In the genomic region with DNA sequence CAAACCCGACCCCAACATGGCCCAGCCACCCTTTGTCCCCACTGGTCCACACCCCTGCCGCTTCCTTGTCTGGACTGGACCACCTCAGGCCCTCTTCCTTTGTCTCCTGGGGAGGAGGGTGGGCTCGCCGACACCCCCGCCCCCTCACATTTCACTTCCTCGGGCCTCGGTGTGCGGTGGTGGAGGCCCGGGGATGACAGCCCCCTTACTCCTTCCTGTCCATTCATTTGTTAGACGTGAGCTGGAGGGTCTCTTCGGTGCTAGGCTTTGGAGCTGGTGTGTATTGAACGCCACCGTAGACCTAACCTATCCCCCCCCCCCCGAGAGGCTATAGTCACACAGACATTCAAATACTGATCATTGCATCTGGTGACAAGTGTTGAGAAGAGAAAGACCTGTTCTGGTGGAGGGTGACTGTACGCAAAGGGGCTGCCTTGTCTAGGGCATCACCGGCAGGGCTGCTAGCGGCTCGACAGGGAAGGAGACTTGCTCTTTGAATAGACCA, we compare ENCODE assay signal across 8 mouse cellular contexts. TPM values are rescaled to one million over a fixed set of nuclear protein-coding genes. Genes with fewer than 3 reads are reported as not detected.
DNase-seq lines count a peak whose midpoint lies in the region; ATAC-seq and TF ChIP-seq lines count a peak whose summit lies in the region.

No protein-coding gene starts in this region.

- WGBS in heart, embryonic 12.5 days: under 1% methylated on average over 18 of the region's 18 CpGs
- 1% methylated on average over 18 of the region's 18 CpGs for WGBS in forebrain, embryonic 11.5 days
- 1% methylated on average over 18 of the region's 18 CpGs for WGBS in liver, embryonic 12.5 days (ENCODE audit: insufficient replicate concordance)
- 1% methylated on average over 18 of the region's 18 CpGs for WGBS in neural tube, embryonic 15.5 days

- DNase-seq in heart, postnatal 14 days: no peak
- DNase-seq in ES-E14 (ENCODE audit: low read depth, low spot score): no peak
- peak; percentile 73 for DNase-seq in forebrain, embryonic 11.5 days (ENCODE audit: low spot score)
- no peak for DNase-seq in frontal cortex, postnatal 14 days (ENCODE audit: low spot score in 2 of 2)
- no peak for DNase-seq in adrenal gland, adult 8-10 months

- H3K27ac ChIP-seq in heart, embryonic 12.5 days (ENCODE audit: poor library complexity, severe bottlenecking): peak overlapping the region; percentile 48
- no peak overlapping the region for H3K27ac ChIP-seq in ES-E14 (ENCODE audit: insufficient read depth, low read depth, low read length, poor library complexity, severe bottlenecking)
- no peak overlapping the region for H3K27ac ChIP-seq in forebrain, embryonic 11.5 days (ENCODE audit: low read depth, low read length)
- H3K27ac ChIP-seq in liver, embryonic 12.5 days: peak overlapping the region; percentile 83
- peak overlapping the region; percentile 78 for H3K27ac ChIP-seq in neural tube, embryonic 15.5 days (replicated peaks)

- H3K4me3 ChIP-seq in heart, embryonic 12.5 days: peak overlapping the region; percentile 93
- peak overlapping the region; percentile 88 to 95 for H3K4me3 ChIP-seq in ES-E14 (ENCODE audit: insufficient read depth in 1 of 2, low read depth in 1 of 2, low read length in 2 of 2, poor library complexity in 1 of 2, severe bottlenecking in 1 of 2)
- peak overlapping the region; percentile 90 for H3K4me3 ChIP-seq in forebrain, embryonic 11.5 days (ENCODE audit: low read depth, low read length)
- peak overlapping the region; percentile 91 for H3K4me3 ChIP-seq in liver, embryonic 12.5 days
- H3K4me3 ChIP-seq in neural tube, embryonic 15.5 days (replicated peaks): peak overlapping the region; percentile 78

- no peaks in the 10 kb centered on the region for H3K36me3 ChIP-seq in heart, embryonic 12.5 days
- H3K36me3 ChIP-seq in ES-E14 (ENCODE audit: control insufficient read depth, insufficient read depth, low read length, poor library complexity, severe bottlenecking): peaks cover 2% of the 10 kb centered on the region; the same call in 1 of the 2 replicates
- H3K36me3 ChIP-seq in forebrain, embryonic 11.5 days (ENCODE audit: control insufficient read depth, insufficient read depth, low read length): no peaks in the 10 kb centered on the region
- peaks cover 7% of the 10 kb centered on the region for H3K36me3 ChIP-seq in liver, embryonic 12.5 days
- H3K36me3 ChIP-seq in neural tube, embryonic 15.5 days: no peaks in the 10 kb centered on the region

- in situ Hi-C loops in ES-E14 (cut with MboI; ENCODE audit: low sequenced_read_pairs in 2 of 2, unreplicated experiment in 2 of 2): no loop called here

- no peaks in the 10 kb centered on the region for H3K27me3 ChIP-seq in heart, embryonic 12.5 days (replicated peaks)
- H3K27me3 ChIP-seq in forebrain, embryonic 11.5 days (ENCODE audit: control insufficient read depth, insufficient read depth, low read length): no peaks in the 10 kb centered on the region
- no peaks in the 10 kb centered on the region for H3K27me3 ChIP-seq in liver, embryonic 12.5 days (replicated peaks)
- no peaks in the 10 kb centered on the region for H3K27me3 ChIP-seq in neural tube, embryonic 15.5 days (replicated peaks)

- peak overlapping the region; percentile 97 for H3K9ac ChIP-seq in heart, embryonic 12.5 days
- peak overlapping the region; percentile 87 for H3K9ac ChIP-seq in ES-E14 (ENCODE audit: insufficient read depth, low read depth, low read length, poor library complexity, severe bottlenecking)
- H3K9ac ChIP-seq in forebrain, embryonic 11.5 days (ENCODE audit: low read length): peak overlapping the region; percentile 88
- H3K9ac ChIP-seq in liver, embryonic 12.5 days: peak overlapping the region; percentile 92
- peak overlapping the region; percentile 86 for H3K9ac ChIP-seq in neural tube, embryonic 15.5 days (replicated peaks)

- no peaks in the 10 kb centered on the region for H3K9me3 ChIP-seq in heart, embryonic 12.5 days (replicated peaks)
- H3K9me3 ChIP-seq in ES-E14 (ENCODE audit: control insufficient read depth, insufficient read depth, low read depth, low read length): peaks cover 11% of the 10 kb centered on the region
- no peaks in the 10 kb centered on the region for H3K9me3 ChIP-seq in forebrain, embryonic 11.5 days (ENCODE audit: control insufficient read depth, low read length)
- no peaks in the 10 kb centered on the region for H3K9me3 ChIP-seq in liver, embryonic 12.5 days (replicated peaks)
- H3K9me3 ChIP-seq in neural tube, embryonic 15.5 days (replicated peaks): no peaks in the 10 kb centered on the region

- H3K4me2 ChIP-seq in heart, embryonic 12.5 days: peak overlapping the region; percentile 93
- peak overlapping the region; percentile 55 for H3K4me2 ChIP-seq in forebrain, embryonic 11.5 days (ENCODE audit: low read depth, low read length, severe bottlenecking)
- peak overlapping the region; percentile 94 for H3K4me2 ChIP-seq in liver, embryonic 12.5 days
- H3K4me2 ChIP-seq in neural tube, embryonic 15.5 days: peak overlapping the region; percentile 75

- intact Hi-C loops in heart, postnatal 14 days (cut with DNase I): loop anchor here (2.0 kb wide), 1 partner anchor 28 kb away; no protein-coding TSS in a partner anchor

- ATAC-seq in heart, embryonic 12.5 days (ENCODE audit: insufficient number of reproducible peaks, low FRiP score): peak; percentile 51; the same call in 1 of the 2 replicates
- ATAC-seq in forebrain, embryonic 11.5 days (replicated peaks; ENCODE audit: low FRiP score): peak; percentile 62; the same call in 1 of the 2 replicates
- ATAC-seq in liver, embryonic 12.5 days: peak; percentile 34
- peak; percentile 67 for ATAC-seq in neural tube, embryonic 15.5 days (ENCODE audit: low FRiP score)

- H3K4me1 ChIP-seq in heart, embryonic 12.5 days (replicated peaks): peaks cover 46% of the 10 kb centered on the region
- H3K4me1 ChIP-seq in ES-E14 (ENCODE audit: control insufficient read depth in 2 of 2, insufficient read depth in 2 of 2, low read length in 2 of 2, poor library complexity in 1 of 2): peaks cover 2 to 4% of the 10 kb centered on the region in 2 experiments; a peak in 1 of 4 replicates
- H3K4me1 ChIP-seq in forebrain, embryonic 11.5 days (replicated peaks; ENCODE audit: control insufficient read depth, insufficient read depth, low read length): peaks cover 6% of the 10 kb centered on the region; the same call in 1 of the 2 replicates
- H3K4me1 ChIP-seq in liver, embryonic 12.5 days: peaks cover 60% of the 10 kb centered on the region
- H3K4me1 ChIP-seq in neural tube, embryonic 15.5 days: peaks cover 50% of the 10 kb centered on the region

TF ChIP-seq in ES-E14, 5 proteins besides CTCF, POLR2A, EP300 and RAD21:
- TF ChIP-seq ZNF384 (IDR thresholded peaks at IDR 0.05; ENCODE audit: low read depth, low read length): no peak
- TF ChIP-seq MAFK (IDR thresholded peaks at IDR 0.05; ENCODE audit: insufficient read depth, low read depth, low read length): no peak
- TF ChIP-seq HCFC1 (IDR thresholded peaks at IDR 0.05; ENCODE audit: borderline replicate concordance, insufficient read depth, low read length): no peak
- TF ChIP-seq ZC3H11A (IDR thresholded peaks at IDR 0.05; ENCODE audit: borderline replicate concordance, low read depth, low read length): no peak
- TF ChIP-seq CHD2 (IDR thresholded peaks at IDR 0.05; ENCODE audit: low read depth, low read length): no peak
TF ChIP-seq in ES-E14: peak in this region for 0.

RNA-seq across cellular contexts. Expression of a gene that starts 0.9 kb away (rescaled TPM):
- polyA plus RNA-seq in heart, embryonic 12.5 days (2016; fragmentation: Nextera tagmentation; extraction: Ambion mirVana): 59.5 and 63.3 TPM in 2 replicates
- 10 to 100 TPM; 24.0 to 27.8 TPM for total RNA-seq in heart, postnatal 14 days (2021)
- total RNA-seq in ES-E14 (2012; rRNA removed): 31.1 and 39.9 TPM in 2 replicates
- polyA plus RNA-seq in forebrain, embryonic 11.5 days (2014; fragmentation: Nextera tagmentation; extraction: Ambion mirVana): 73.0 and 80.0 TPM in 2 replicates
- polyA plus RNA-seq in liver, embryonic 12.5 days (2016; fragmentation: Nextera tagmentation; extraction: Ambion mirVana): 38.4 and 39.2 TPM in 2 replicates
- polyA plus RNA-seq in neural tube, embryonic 15.5 days (2015; fragmentation: Nextera tagmentation; extraction: Ambion mirVana): 69.6 and 71.7 TPM in 2 replicates
- 10 to 100 TPM; 56.1 to 70.3 (median 60.7) TPM for total RNA-seq in adrenal gland, adult 8-10 months (2022)

Comparison
In these comparisons a context has a peak if more than half of its experiments do, and no peak if none do; other contexts are left out.
1. H3K27ac ChIP-seq: peak in heart, embryonic 12.5 days (single experiment), liver, embryonic 12.5 days (single experiment) and neural tube, embryonic 15.5 days (single experiment); none in ES-E14 (single experiment) and forebrain, embryonic 11.5 days (single experiment).
2. Peak in every context shown above with its lines, with median percentiles within 50 percentile points of each other: ATAC-seq, H3K4me2 ChIP-seq, H3K4me3 ChIP-seq and H3K9ac ChIP-seq.